ENCODE assay signal across 8 mouse cellular contexts in genomic region chr14:32159690-32160246, GRCm38 (mm10). TPM values are rescaled to one million over a fixed set of nuclear protein-coding genes. Genes with fewer than 3 reads are reported as not detected.
DNase-seq lines count a peak whose midpoint lies in the region; ATAC-seq lines count a peak whose summit lies in the region.

Ncoa4 (plus strand) TSS chr14:32159865.

- ATAC-seq in inflammation-experienced regulatory T-cells, adult 6 months = peak; percentile 96
- peak; percentile 88 for ATAC-seq in megakaryocyte-erythroid progenitor cell, adult 5-6 weeks (replicated peaks; ENCODE audit: low FRiP score, low TSS enrichment, poor library complexity, severe bottlenecking)

- intact Hi-C loops in gastrocnemius, postnatal 14 days (cut with DNase I; ENCODE audit: low total_unique reads) = no loop called here
- intact Hi-C loops in left cerebral cortex, postnatal 10 days (cut with DNase I) = no loop called here

- DNase-seq in adrenal gland, adult (ENCODE audit: inconsistent age in 2 of 2, low spot score in 1 of 2) = peak; percentile 98 to 100
- peak; percentile 100 for DNase-seq in embryo, embryonic 10.5 days (ENCODE audit: low spot score)
- DNase-seq in gastrocnemius, postnatal 14 days = peak; percentile 98
- DNase-seq in left cerebral cortex, postnatal 10 days (ENCODE audit: extremely low spot score in 1 of 2, low spot score in 2 of 2) = peak; percentile 98 to 99
- peak; percentile 95 for DNase-seq in right cerebral cortex, postnatal 25 days
- peak; percentile 95 to 99 for DNase-seq in urinary bladder, postnatal 4 days (ENCODE audit: low spot score in 2 of 2)

RNA-seq across cellular contexts. Expression of gene Ncoa4, which starts in this region (rescaled TPM):
- 10 to 100 TPM; 46.7 to 51.1 TPM for total RNA-seq in gastrocnemius, postnatal 14 days (2021)
- 10 to 100 TPM; 76.2 to 87.7 (median 78.3) TPM for polyA plus RNA-seq in inflammation-experienced regulatory T-cells, adult 6 months (2017; shearing (Covaris generic))
- 100 to 1,000 TPM; 121 to 130 TPM for total RNA-seq in left cerebral cortex, postnatal 10 days (2021)
- 48.1 and 49.3 TPM in 2 replicates for total RNA-seq in megakaryocyte-erythroid progenitor cell, adult 5-6 weeks (2014; fragmentation: Nextera tagmentation)
- 51.3 and 68.1 TPM in 2 replicates for total RNA-seq in megakaryocyte-erythroid progenitor cell, adult 5-6 weeks (2017)

Comparison
In these comparisons a context has a peak if more than half of its experiments do, and no peak if none do; other contexts are left out.
1. Peak in every context shown above with its lines: DNase-seq and ATAC-seq.